Mouse (Mus musculus) adrenal gland, postnatal 14 days (tissue): Measurements from ENCODE around the gene Gm49358. TPM values are rescaled to one million over a fixed set of nuclear protein-coding genes. Genes with fewer than 3 reads are reported as not detected.

Source experiments
- DNase-seq: peaks from one replicate; pipeline ENCODE4 v3.0.0; 2021; ENCODE audit warnings: mixed read lengths
- total RNA-seq: library from RNA; stranded (reverse); gene quantifications from 2 replicates; pipeline ENCODE4 v1.2.3, GENCODE M21; 2021

Gm49358 gene
- total RNA-seq, 1 experiment from 2014 or later: 9.8 TPM

DNA sequence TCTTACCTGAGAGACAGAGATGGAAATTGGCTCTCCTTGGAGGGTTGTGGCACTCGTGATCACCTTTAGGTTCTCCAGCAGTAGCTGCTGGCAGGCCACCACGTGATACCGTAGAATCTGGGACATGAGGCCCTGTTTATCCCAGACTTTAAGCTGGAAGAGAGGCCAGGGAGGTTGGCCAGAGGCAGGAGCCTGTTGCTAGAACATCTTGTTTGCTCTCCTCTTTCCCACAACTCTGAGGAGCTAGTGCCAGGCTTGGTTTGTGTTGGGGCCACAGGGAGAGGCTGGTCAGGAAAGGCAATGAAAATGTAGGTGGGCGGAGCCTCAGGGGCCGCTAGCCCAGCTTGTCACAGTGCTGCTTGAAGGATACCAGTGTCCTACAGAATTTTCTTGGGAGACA lies 108.8 kb downstream of the Gm49358 start:
- DNase-seq: no peak

DNA sequence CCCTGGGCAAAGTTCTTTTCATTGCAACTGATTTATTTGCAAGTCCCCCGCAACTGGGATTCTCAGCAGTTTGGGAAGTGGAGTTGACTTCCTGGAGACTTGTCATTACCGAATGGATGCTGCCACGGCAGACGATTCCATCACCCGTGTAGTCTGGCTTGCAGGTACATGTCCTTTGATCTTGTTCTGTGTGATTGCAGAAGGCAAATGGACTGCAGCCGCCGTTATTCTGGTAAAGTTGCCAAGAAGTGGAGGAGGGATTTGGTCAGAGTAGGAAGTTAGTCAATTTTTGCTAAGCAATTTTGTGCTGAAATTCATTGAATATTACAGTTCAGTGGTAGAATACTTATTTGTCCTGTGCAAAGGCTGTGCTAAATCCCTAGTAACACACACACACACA lies 114.9 kb downstream of the Gm49358 start:
- DNase-seq: no peak

DNA sequence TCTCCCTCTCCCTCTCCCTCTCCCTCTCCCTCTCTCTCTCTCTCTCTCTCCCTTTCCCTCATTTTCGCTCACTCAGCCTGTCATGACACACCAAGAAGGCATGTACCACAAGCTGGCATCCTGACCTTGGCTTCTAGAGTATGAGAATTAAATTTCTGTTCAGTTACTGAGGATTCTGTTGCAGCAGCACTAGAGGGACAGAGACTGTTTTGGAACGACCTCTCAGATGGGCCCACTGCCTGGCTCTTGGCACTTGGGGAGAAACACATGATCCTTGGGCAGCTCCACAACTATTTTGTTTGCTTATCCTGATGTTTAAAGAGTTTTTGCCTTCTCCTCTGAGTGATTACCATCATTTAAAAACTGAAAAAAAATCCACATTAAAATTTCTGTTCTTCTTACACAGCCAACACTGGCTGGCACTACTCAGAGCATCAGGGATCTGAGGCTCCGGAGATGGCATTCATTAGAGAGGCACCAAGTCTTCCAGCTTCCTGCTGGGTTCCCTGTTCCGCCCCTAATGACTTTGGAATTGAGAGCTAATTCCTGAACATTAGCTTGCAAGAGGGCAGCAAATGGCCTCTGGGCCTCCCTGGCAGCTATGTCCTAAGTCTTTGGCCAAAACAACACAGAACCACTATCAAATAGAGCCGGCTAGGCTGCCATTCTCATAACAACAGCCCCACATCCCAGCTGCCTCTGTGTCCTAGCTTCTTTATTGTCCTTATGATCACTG lies 116.5 kb downstream of the Gm49358 start:
- DNase-seq: peak; percentile 58

DNA sequence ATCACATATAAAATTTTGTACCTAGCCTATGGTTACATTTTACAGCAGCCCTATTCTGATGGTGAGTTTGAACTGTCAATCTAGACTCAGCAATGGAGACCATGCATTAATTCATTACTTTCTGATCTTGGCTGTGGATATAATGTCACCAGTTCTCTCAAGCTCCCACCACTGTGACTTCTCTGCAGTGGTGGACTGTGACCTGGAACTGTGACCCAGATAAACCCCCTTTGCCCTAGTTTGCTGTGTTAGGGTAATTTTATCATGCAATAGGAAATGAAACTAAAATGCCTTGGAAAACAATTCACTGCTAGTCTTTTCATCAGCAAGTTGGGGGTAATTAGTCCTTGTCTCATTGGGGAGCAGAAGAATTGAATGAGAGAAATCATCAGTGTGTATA lies 117.7 kb downstream of the Gm49358 start:
- no peak for DNase-seq

Other genes with a start within 250 kb of the Gm49358 start
- gene Hsp90b1, start 58.5 kb upstream of the Gm49358 start, total RNA-seq: 621 TPM in 2 replicates
- 2.4 and 2.7 TPM in 2 replicates for gene Ttc41, start 58.2 kb upstream of the Gm49358 start, total RNA-seq
- 23.2 and 25.1 TPM in 2 replicates for gene Nt5dc3, start 15.0 kb downstream of the Gm49358 start, total RNA-seq
- gene Stab2, start 244.1 kb downstream of the Gm49358 start, total RNA-seq: 13.3 and 13.7 TPM in 2 replicates